8 mouse cellular contexts compared by ENCODE assay signal in the genomic region with DNA sequence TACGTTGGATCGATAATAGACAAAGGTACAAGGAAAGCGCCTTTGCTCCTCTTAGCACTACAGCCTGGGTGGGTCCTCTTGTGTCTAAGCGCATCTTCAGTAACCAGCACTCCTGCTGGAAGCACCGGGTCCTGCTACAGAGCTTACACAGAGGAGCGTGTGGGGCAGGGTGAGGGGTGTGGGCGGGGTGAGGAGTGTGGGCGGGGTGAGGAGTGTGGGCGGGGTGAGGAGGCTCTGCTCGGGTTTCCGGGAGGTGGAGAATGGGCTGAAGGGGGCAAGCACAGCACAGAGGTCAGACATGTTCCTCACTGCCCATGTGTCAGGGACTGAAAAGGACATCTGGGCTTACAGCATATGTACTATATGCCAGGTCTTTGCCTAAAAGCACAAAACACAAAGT. TPM values are rescaled to one million over a fixed set of nuclear protein-coding genes. Genes with fewer than 3 reads are reported as not detected.
DNase-seq lines count a peak whose midpoint lies in the region; ATAC-seq lines count a peak whose summit lies in the region.

No protein-coding gene starts in this region.

- ATAC-seq in forebrain, embryonic 12.5 days (ENCODE audit: low FRiP score) = peak; percentile 79
- peak; percentile 86 for ATAC-seq in limb, embryonic 11.5 days (ENCODE audit: insufficient number of reproducible peaks, low FRiP score, low TSS enrichment, low read depth)
- ATAC-seq in midbrain, embryonic 12.5 days (ENCODE audit: low FRiP score, low read depth) = peak; percentile 84

- H3K27ac ChIP-seq in forebrain, embryonic 12.5 days = no peak overlapping the region
- H3K27ac ChIP-seq in limb, embryonic 11.5 days (replicated peaks; ENCODE audit: low read depth, low read length) = no peak overlapping the region
- no peak overlapping the region for H3K27ac ChIP-seq in midbrain, embryonic 12.5 days (replicated peaks)

- no peak overlapping the region for H3K9ac ChIP-seq in forebrain, embryonic 12.5 days
- no peak overlapping the region for H3K9ac ChIP-seq in limb, embryonic 11.5 days (ENCODE audit: low read length)
- H3K9ac ChIP-seq in midbrain, embryonic 12.5 days (replicated peaks) = no peak overlapping the region

- H3K4me1 ChIP-seq in forebrain, embryonic 12.5 days = peaks cover 4% of the 10 kb centered on the region
- no peaks in the 10 kb centered on the region for H3K4me1 ChIP-seq in limb, embryonic 11.5 days (ENCODE audit: control insufficient read depth, insufficient read depth, low read length)
- peaks cover 3% of the 10 kb centered on the region; the same call in 1 of the 2 replicates for H3K4me1 ChIP-seq in midbrain, embryonic 12.5 days

- no peak overlapping the region for H3K4me3 ChIP-seq in forebrain, embryonic 12.5 days (replicated peaks)
- H3K4me3 ChIP-seq in limb, embryonic 11.5 days (ENCODE audit: low read depth, low read length) = no peak overlapping the region
- no peak overlapping the region for H3K4me3 ChIP-seq in midbrain, embryonic 12.5 days

- no peaks in the 10 kb centered on the region for H3K27me3 ChIP-seq in forebrain, embryonic 12.5 days
- no peaks in the 10 kb centered on the region for H3K27me3 ChIP-seq in limb, embryonic 11.5 days (ENCODE audit: control insufficient read depth, insufficient read depth, low read length)
- H3K27me3 ChIP-seq in midbrain, embryonic 12.5 days = no peaks in the 10 kb centered on the region

- H3K36me3 ChIP-seq in forebrain, embryonic 12.5 days (replicated peaks) = peaks cover 22% of the 10 kb centered on the region
- peaks cover 2% of the 10 kb centered on the region; the same call in 1 of the 2 replicates for H3K36me3 ChIP-seq in limb, embryonic 11.5 days (ENCODE audit: control insufficient read depth, insufficient read depth, low read length)
- peaks cover 25% of the 10 kb centered on the region for H3K36me3 ChIP-seq in midbrain, embryonic 12.5 days

- WGBS in forebrain, embryonic 12.5 days = 11% methylated on average over 11 of the region's 11 CpGs
- WGBS in limb, embryonic 11.5 days = 16% methylated on average over 11 of the region's 11 CpGs
- 9% methylated on average over 11 of the region's 11 CpGs for WGBS in midbrain, embryonic 12.5 days

- H3K4me2 ChIP-seq in forebrain, embryonic 12.5 days = no peak overlapping the region
- H3K4me2 ChIP-seq in limb, embryonic 11.5 days (ENCODE audit: low read depth, severe bottlenecking) = no peak overlapping the region
- H3K4me2 ChIP-seq in midbrain, embryonic 12.5 days (replicated peaks) = no peak overlapping the region

- DNase-seq in gastrocnemius, postnatal 10 days = peak; percentile 45
- DNase-seq in gastrocnemius, adult 18-20 months (ENCODE audit: low spot score) = no peak
- peak; percentile 94 for DNase-seq in R1 (ENCODE audit: low read depth, low spot score)
- peak; percentile 68 for DNase-seq in limb, embryonic 11.5 days (ENCODE audit: low spot score)
- no peak for DNase-seq in layer of hippocampus, adult 9-11 months
- no peak for DNase-seq in layer of hippocampus, adult 11-12 months (ENCODE audit: low spot score)

- no peaks in the 10 kb centered on the region for H3K9me3 ChIP-seq in forebrain, embryonic 12.5 days
- no peaks in the 10 kb centered on the region for H3K9me3 ChIP-seq in limb, embryonic 11.5 days (ENCODE audit: control insufficient read depth, low read length)
- H3K9me3 ChIP-seq in midbrain, embryonic 12.5 days = no peaks in the 10 kb centered on the region

RNA-seq across cellular contexts. Expression of gene Sh3glb1, which starts 30.9 kb away (rescaled TPM):
- 100 to 1,000 TPM; 310 to 331 TPM for total RNA-seq in gastrocnemius, postnatal 10 days (2021)
- total RNA-seq in gastrocnemius, adult 18-20 months (2021) = 100 to 1,000 TPM; 332 to 386 TPM
- 93.6 and 94.0 TPM in 2 replicates for polyA plus RNA-seq in forebrain, embryonic 12.5 days (2016; fragmentation: Nextera tagmentation; extraction: Ambion mirVana)
- 88.3 and 92.2 TPM in 2 replicates for polyA plus RNA-seq in limb, embryonic 11.5 days (2014; fragmentation: Nextera tagmentation; extraction: Ambion mirVana)
- polyA plus RNA-seq in midbrain, embryonic 12.5 days (2016; fragmentation: Nextera tagmentation; extraction: Ambion mirVana) = 94.2 and 98.4 TPM in 2 replicates

Comparison
In these comparisons a context has a peak if more than half of its experiments do, and no peak if none do; other contexts are left out.
1. DNase-seq: peak in gastrocnemius, postnatal 10 days (single experiment), R1 (single experiment) and limb, embryonic 11.5 days (single experiment); none in gastrocnemius, adult 18-20 months (single experiment), layer of hippocampus, adult 9-11 months (single experiment) and layer of hippocampus, adult 11-12 months (single experiment).
2. Peak in every context shown above with its lines, with median percentiles within 50 percentile points of each other: ATAC-seq.